Mouse (Mus musculus) inflammation-experienced regulatory T-cells, adult 6 months (primary cell): Measurements from ENCODE around the gene Ankrd28. TPM values are rescaled to one million over a fixed set of nuclear protein-coding genes. Genes with fewer than 3 reads are reported as not detected.

Experiments
- ATAC-seq: one replicate; pipeline ENCODE4 v1.8.0; 2017
- polyA plus RNA-seq, 3 experiments: library from polyadenylated mRNA; unstranded; fragments of 100-300 nt; shearing (Covaris generic); gene quantifications; one replicate each; pipeline ENCODE4 v1.2.1; 2017

Gene Ankrd28
- polyA plus RNA-seq, 3 experiments from 2014 or later = 9.5 to 11.0 (median 10.0) TPM

GRCm38 (mm10) chr14:31793979-31794775 is 36.3 kb downstream of the Ankrd28 start:
- ATAC-seq = peak; percentile 71

GRCm38 (mm10) chr14:31790797-31791196 is 39.7 kb downstream of the Ankrd28 start:
- ATAC-seq = peak; percentile 49

GRCm38 (mm10) chr14:31786906-31787305 is 43.5 kb downstream of the Ankrd28 start:
- no peak for ATAC-seq

- no peak for ATAC-seq
These were observed 44.8 kb downstream of the Ankrd28 start for GRCm38 (mm10) chr14:31785681-31786080.

- no peak for ATAC-seq
These were observed 45.5 kb downstream of the Ankrd28 start for GRCm38 (mm10) chr14:31784975-31785374.

- ATAC-seq = peak; percentile 79
These were observed 49.0 kb downstream of the Ankrd28 start for GRCm38 (mm10) chr14:31781309-31782049.

GRCm38 (mm10) chr14:31780412-31781233 is 49.8 kb downstream of the Ankrd28 start:
- peak; percentile 12 for ATAC-seq

GRCm38 (mm10) chr14:31773518-31773917 is 56.9 kb downstream of the Ankrd28 start:
- no peak for ATAC-seq

GRCm38 (mm10) chr14:31772251-31772650 is 58.2 kb downstream of the Ankrd28 start:
- no peak for ATAC-seq

GRCm38 (mm10) chr14:31768531-31768930 is 61.9 kb downstream of the Ankrd28 start:
- ATAC-seq = no peak

- ATAC-seq = no peak
These were observed 66.4 kb downstream of the Ankrd28 start for GRCm38 (mm10) chr14:31764083-31764482.

- ATAC-seq = peak; percentile 73
These were observed 68.7 kb downstream of the Ankrd28 start for GRCm38 (mm10) chr14:31761727-31762126.

- peak; percentile 23 for ATAC-seq
These were observed 71.3 kb downstream of the Ankrd28 start for GRCm38 (mm10) chr14:31759195-31759594.

GRCm38 (mm10) chr14:31758410-31758809 is 72.0 kb downstream of the Ankrd28 start:
- peak; percentile 51 for ATAC-seq

GRCm38 (mm10) chr14:31748239-31748873 is 82.1 kb downstream of the Ankrd28 start:
- peak; percentile 41 for ATAC-seq

- ATAC-seq = no peak
These were observed 87.9 kb downstream of the Ankrd28 start for GRCm38 (mm10) chr14:31742523-31742922.

GRCm38 (mm10) chr14:31734811-31735210 is 95.6 kb downstream of the Ankrd28 start:
- no peak for ATAC-seq

- no peak for ATAC-seq
These were observed 102.9 kb downstream of the Ankrd28 start for GRCm38 (mm10) chr14:31727522-31727921.

GRCm38 (mm10) chr14:31722746-31723145 is 107.7 kb downstream of the Ankrd28 start:
- no peak for ATAC-seq

GRCm38 (mm10) chr14:31721256-31721655 is 109.2 kb downstream of the Ankrd28 start:
- ATAC-seq = no peak

GRCm38 (mm10) chr14:31718332-31718731 is 112.1 kb downstream of the Ankrd28 start:
- ATAC-seq = no peak

- ATAC-seq = no peak
These were observed 113.1 kb downstream of the Ankrd28 start for GRCm38 (mm10) chr14:31717360-31717759.
